Mouse (Mus musculus): ENCODE results near the gene Vmn1r112. TPM values are rescaled to one million over a fixed set of nuclear protein-coding genes. Genes with fewer than 3 reads are reported as not detected.

Vmn1r112 gene
- total RNA-seq (2023) = not detected

DNA sequence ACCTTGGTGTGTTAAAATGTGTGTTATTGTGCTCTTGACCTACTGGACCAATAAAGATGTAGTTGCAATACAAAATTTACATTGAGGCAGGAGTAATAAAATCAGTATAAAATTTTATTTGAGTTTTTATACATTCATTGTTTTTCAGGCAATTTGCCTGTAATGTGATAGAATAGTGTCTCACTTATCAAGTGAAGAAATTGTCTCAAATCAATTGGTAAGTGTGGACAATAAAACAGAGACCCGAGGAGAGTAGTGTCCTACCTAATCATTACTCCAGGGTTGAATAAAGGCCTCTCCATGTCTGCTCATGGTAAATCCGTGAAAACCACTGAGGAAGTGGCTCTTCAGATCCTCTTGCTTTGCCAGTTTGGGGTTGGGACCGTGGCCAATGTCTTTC is at the start of gene Vmn1r112:
Vmn1r112 (plus strand) TSS at position 301 of the 400 bp plus-strand sequence.

DNA sequence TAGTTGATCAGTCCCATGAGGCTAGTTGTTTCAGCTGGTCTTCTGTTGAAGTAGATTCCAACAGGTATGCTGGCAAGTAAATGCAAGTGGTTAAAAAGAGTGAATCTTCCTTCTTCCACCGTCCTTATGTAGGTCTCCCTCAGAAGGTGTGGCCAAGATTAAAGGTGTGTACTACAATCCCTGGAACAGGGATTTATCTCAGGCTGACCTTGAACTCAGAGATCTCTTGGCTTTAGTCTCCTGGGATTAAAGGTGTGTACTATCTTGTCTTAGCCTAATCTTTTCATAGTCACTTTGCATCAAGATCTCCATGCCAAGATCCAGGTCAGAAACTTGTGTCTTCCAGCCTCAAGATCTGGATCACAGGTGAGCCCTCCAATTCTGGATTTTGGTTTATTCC is 40.5 kb upstream of the Vmn1r112 start, which contains the start of gene Gm10668:
Gm10668 (minus strand) TSS at position 101 of the 400 bp plus-strand sequence.

DNA sequence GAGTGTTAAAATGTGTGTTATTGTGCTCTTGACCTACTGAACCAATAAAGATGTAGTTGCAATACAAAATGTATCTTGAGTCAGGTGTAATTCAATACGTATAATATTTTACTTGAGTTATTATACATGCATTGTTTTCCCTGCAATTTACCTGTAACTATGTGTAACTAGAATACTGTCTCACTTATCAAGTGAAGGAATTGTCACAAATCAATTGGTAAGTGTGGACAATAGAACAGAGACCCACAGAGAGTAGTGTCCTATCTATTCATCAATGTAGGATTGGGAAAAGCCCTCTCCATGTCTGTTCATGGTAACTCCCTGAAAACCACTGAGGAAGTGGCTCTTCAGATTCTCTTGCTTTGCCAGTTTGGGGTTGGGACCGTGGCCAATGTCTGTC is 16.0 kb downstream of the Vmn1r112 start, which contains the start of gene Vmn1r113:
Vmn1r113 (plus strand) TSS at position 301 of the 400 bp plus-strand sequence.

DNA sequence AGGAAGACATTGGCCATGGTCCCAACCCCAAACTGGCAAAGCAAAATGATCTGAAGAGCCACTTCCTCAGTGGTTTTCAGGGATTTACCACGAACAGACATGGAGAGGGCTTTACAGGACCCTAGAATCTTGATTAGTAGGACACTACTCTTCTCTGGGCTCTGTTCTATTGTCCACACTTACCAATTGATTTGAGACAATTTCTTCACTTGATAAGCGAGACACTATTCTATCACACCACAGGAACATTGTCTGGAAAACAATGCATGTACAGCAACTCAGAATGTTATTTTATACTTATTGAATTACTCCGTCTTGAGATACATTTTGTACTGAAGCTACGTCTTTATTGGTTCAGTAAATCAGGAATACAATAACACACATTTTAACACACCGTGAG is 41.1 kb downstream of the Vmn1r112 start, which contains the start of gene Vmn1r114:
Vmn1r114 (minus strand) TSS at position 101 of the 400 bp plus-strand sequence.

Other genes starting within 250 kb of the Vmn1r112 start
- not detected for gene Vmn1r104, start 237.3 kb upstream of the Vmn1r112 start, total RNA-seq (2023)
- gene Gm5726, start 225.4 kb upstream of the Vmn1r112 start, total RNA-seq (2023) = not detected
- gene Gm4141, start 194.9 kb upstream of the Vmn1r112 start, total RNA-seq (2023) = not detected
- gene Gm4513, start 172.2 kb upstream of the Vmn1r112 start, total RNA-seq (2023) = not detected
- not detected for gene Vmn1r107, start 102.3 kb upstream of the Vmn1r112 start, total RNA-seq (2023)
- not detected for gene Vmn1r111, start 68.0 kb upstream of the Vmn1r112 start, total RNA-seq (2023)
- not detected for gene Gm10668, start 40.6 kb upstream of the Vmn1r112 start, total RNA-seq (2023)
- not detected for gene Vmn1r113, start 16.1 kb downstream of the Vmn1r112 start, total RNA-seq (2023)
- not detected for gene Vmn1r114, start 41.0 kb downstream of the Vmn1r112 start, total RNA-seq (2023)
- not detected for gene Vmn1r115, start 73.8 kb downstream of the Vmn1r112 start, total RNA-seq (2023)
- not detected for gene Vmn1r116, start 101.1 kb downstream of the Vmn1r112 start, total RNA-seq (2023)
- not detected for gene Vmn1r117, start 112.9 kb downstream of the Vmn1r112 start, total RNA-seq (2023)
- not detected for gene Vmn1r118, start 141.2 kb downstream of the Vmn1r112 start, total RNA-seq (2023)
- not detected for gene Vmn1r119, start 241.3 kb downstream of the Vmn1r112 start, total RNA-seq (2023)

Measured in T-cell, adult 66 days (primary cell).